Mouse (Mus musculus) left cerebral cortex, postnatal 25 days (tissue): Measurements from ENCODE around the gene Lrrc71. TPM values are rescaled to one million over a fixed set of nuclear protein-coding genes. Genes with fewer than 3 reads are reported as not detected.

Experiments
- DNase-seq, 2 experiments: peaks; one replicate each; pipeline ENCODE4 v3.0.0; 2022; ENCODE audit warnings: low spot score in 2 of 2, mixed read lengths in 1 of 2
- intact Hi-C: fragments of 180-260 bp; cut with DNase I; formaldehyde crosslinking; loops from one replicate; pipeline ENCODE4 v1.15.1; 2025
- total RNA-seq, 2 experiments: library from RNA; stranded (reverse); gene quantifications; 2 replicates each; pipeline ENCODE4 v1.2.3; 2021

The Lrrc71 gene
- total RNA-seq, 2 experiments from 2014 or later = 0.23 to 0.69 TPM

DNA sequence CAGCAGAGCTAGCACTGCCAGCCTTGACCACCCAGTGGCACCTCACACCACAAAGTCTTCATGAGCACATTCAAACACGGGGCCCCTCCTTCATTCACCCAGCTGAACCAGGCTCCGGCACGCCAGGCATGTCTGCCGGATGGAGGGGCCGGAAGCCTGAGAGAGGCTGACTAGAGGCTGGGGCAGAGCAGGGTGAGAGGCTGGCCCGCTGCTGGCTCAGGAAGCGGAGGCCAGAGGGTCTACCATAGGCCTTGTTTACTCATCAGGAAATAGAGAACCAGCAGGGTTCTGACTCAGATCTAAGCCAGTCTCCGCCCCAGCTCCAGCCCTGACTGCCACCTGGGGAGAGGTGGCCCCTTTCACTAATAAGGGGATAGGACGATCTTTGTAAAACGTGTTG, 16.7 kb upstream of the Lrrc71 start:
- intact Hi-C loops = no loop called here
- no peak for DNase-seq

DNA sequence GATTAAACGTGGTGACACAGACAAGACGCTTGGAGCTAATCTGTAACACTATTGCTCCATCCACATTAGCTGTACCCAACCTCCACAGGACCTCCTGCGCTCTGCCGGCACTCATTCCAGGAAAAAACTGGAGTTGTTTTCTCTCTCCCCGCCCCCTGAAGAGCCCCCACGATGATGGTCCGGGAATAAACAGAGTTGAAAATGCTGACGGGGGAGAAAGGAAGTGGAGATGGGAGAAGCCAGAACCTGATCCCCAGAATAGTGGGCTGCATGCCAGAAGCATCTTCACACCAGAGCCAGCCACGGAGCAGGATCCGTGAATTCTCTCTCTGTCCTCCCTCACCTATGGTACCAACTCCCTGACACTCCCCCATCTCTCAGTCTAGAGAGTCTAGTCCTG, 16.1 kb upstream of the Lrrc71 start:
- DNase-seq = peak in 1 of 2 experiments; percentile 25
- intact Hi-C loops = no loop called here

DNA sequence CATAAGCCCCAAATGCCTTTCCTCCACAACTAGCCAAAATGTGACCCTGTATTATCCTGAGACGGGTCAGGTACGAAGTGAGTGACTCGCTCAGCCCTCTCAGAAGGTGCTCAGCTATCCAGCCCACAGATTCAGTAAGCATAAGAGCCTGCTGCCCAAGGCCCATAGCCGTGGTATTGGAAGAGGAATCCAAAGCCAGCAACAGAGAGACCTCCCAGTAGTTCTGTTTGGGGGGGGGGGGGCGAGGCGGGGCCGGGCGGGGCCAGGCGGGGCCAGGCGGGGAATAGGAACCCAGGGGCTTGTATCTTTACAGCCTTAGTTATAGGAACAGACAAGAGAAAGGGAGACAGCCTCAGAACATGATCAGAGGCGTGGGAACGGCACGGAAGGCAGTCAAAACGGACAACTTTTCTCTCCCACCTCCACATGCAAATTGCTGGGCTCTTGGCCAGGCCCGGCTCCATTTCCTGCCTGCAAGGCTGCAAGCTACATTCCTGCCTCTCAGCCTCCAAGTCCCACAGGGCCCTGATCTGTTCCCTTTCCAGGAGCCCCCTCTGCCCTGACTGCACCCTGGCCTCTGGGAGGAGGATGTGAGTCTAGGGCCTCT, 15.4 kb upstream of the Lrrc71 start:
- DNase-seq = peak; percentile 74 to 94
- intact Hi-C loops = no loop called here

DNA sequence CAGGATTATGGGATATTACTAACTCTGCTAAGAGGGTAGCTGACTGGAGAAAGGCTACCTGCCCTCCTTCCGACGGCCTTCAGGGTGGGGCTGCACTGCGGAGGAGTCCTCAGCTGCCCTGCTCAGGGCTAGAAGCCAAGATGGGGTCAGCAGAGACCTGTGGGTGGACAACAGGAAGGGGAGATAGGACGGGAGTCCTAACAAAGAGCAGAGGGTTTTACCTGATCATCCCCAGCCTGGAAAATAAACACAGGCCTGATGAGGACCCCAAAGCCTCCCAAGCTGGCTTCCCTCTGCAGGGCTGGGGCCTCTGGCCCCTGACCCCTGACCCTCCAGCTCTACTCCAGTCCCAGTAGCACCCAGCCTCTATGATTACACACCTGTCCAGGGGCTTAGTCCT, 14.8 kb upstream of the Lrrc71 start:
- intact Hi-C loops = no loop called here
- DNase-seq = no peak

DNA sequence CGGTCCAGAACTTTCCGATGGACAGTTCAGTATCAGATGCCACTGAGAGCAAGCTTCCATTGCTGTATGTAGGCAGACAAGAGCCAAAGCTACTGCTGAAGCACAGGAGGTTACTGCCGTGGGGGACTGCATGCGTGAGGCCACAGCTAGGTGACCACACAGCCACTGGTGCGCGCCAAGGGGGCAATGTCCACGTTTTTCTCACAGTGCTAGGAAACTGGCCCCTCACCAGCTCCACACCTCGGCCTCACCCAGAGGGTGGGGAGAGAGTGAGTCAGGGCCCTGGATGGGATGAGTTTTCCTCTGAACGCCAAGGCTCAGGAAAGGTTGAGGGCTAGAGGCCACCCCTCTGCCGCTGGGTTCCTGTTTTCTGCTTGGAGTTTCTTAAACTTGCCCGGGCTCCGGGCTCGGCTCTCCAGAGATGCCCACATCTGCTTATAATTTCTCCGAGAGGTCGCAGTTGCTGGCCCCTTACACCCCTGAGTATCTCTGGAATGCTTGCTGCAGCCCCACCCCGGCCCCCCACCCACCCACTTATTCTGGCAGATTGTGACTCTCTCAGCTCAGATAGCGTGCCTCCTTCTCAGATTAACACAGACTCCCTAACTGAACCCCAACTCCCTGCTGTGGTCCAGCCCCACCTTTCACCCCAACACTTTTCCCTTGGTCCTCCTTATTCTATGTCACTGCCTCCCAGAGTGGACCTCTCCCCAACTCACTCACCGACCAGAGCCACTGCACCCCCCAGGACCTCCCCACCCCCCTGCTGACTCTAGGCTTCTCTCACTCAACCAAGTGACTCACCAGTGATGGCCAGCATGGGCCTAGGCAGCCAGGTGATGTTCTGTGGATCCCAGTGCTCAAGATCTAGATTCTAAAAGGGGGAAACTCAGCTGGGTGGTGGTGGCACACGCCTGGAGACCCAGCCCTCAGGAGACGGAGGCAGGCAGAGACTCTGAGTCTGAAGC, 13.3 kb upstream of the Lrrc71 start:
- DNase-seq = no peak
- intact Hi-C loops = no loop called here

DNA sequence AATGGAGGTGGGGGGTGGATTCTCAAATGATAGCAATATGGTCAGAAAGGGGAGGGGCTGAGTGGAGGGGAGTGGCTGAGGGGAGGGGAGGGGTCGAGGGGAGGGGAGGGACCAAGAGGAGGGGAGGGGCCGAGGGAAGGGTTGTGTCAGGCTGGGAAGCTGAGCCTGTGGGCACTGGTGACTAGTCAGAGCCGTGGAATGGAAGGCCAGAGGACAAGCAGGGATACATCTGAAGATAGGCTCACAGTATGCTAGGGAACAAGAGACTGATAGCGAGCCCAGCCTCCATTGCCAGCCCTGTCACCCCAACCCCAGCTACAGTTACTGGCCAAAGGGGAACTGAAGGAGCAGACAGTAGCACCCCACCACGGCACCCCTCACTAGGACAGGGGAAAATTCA, 10.2 kb upstream of the Lrrc71 start:
- no peak for DNase-seq
- intact Hi-C loops = no loop called here

DNA sequence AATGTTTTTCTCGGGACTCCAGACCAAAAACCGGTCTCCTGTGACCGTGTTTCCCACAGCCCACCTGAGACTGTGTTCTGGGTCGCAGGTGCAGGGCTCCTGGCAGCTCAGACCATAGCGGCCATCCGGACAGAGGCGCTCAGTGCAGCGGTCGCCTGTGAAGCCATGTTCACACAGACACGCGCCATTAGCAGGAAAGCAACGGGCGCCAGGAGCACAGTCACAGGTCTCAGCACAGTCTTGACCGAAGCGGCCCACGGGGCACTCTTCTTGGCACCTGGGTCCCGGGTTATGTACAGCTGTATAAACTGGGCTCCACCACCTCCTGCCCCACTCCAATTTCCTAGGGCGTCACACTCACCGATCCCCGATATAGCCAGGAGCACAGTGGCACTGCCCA, 8.1 kb upstream of the Lrrc71 start:
- no peak for DNase-seq
- intact Hi-C loops = loop anchor here (1.0 to 2.0 kb wide), 2 partner anchors 13 to 60 kb away; no protein-coding TSS in a partner anchor

DNA sequence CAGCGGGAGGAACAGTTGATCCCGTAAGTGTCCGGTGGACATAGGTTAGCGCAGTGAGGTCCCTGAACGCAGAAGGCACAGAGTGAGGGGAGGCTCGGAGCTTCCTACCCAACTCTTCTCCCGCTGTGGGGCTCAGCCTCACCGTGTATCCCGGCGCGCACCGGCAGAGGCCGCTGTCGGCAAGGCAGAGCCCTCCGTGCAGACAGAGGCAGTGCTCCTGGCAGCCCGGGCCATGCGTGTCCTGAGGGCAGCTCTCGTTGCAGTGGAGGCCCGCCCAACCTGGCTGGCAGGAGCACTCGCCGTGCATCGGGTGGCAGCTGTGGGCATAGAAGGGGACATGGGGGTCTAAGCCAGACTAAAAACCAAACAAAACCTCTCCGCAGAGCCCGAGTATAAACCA, 7.5 kb upstream of the Lrrc71 start:
- intact Hi-C loops = loop anchor here (1.0 to 2.0 kb wide), 2 partner anchors 13 to 61 kb away; no protein-coding TSS in a partner anchor
- DNase-seq = peak; percentile 82 to 86

DNA sequence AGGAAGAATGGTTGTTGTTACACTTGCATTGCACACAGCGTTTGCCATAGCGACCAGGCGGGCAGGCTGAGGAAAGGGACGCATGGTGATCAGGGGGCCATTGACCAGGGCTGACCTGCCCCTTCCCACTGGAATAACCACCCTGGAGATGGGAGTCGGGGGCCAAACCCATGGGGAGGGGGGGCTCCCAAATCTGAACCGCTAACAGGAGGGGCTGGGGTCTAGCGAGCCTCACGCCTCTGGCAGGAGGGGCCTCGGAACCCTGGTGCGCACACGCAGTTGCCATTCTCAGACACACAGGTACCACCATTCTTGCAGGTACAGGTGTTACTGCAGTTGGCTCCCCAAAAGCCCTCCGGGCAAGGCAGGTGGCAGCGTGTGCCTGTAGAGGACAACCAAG, 5.4 kb upstream of the Lrrc71 start:
- no peak for DNase-seq
- intact Hi-C loops = no loop called here

DNA sequence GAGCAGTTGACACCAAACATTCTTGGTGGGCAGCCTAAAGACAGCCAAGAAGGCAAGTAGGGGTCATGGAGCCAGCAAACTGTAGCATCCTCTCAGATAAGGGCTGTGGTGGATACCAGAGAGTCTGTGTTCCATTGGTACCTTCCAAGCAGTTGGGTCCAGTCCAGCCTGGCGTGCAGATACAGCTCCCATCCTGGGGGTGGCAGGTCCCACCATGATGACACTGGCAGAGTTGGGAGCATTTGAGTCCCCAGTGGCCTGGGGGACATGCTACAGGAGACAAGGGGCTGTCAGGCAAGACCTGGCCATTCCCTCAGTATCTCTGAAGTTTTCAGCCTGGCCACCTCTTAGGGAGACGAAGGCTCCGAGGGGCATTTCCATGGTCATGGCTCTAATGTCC, 4.1 kb upstream of the Lrrc71 start:
- intact Hi-C loops = no loop called here
- no peak for DNase-seq

DNA sequence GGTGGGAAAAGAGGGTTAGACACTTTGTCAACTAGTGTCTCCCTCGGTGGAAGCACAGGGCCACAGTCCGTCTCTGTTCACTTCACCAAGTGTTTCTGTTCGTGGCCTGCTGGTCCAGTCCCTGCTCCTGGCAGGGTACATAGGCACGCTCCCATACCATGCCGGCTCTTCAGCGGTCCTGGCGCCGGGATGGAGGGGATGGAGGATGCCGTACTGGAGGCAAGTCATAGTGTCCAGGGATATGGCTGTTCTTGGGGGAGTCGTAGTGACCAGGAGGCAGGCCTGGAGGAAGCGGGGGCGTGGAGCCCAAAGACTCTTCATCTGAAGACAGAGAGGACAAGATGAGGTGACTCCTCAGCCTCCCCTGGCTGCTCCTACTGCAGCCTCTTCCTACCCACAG, 1.6 kb upstream of the Lrrc71 start:
- no peak for DNase-seq
- intact Hi-C loops = no loop called here

DNA sequence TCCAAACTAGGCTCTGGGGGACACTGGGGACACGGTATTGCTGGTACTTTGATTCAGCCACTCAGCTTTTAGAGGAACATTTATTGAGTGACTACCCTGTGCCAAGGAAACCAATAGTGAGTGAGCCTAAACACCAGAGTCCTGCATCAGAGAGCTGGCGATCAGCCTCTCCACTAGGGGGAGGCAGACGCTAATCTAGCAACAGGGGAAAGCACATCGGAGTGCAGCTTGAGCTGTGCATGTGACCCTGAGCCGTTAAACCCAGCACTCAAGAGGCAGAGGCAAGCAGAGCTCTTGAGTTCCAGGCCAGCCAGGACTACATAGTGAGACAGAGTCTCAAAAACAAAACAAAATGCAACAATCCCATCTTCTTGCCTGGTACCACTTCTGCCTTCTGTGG, 611 bp upstream of the Lrrc71 start:
- intact Hi-C loops = no loop called here
- DNase-seq = peak; percentile 53 to 68

DNA sequence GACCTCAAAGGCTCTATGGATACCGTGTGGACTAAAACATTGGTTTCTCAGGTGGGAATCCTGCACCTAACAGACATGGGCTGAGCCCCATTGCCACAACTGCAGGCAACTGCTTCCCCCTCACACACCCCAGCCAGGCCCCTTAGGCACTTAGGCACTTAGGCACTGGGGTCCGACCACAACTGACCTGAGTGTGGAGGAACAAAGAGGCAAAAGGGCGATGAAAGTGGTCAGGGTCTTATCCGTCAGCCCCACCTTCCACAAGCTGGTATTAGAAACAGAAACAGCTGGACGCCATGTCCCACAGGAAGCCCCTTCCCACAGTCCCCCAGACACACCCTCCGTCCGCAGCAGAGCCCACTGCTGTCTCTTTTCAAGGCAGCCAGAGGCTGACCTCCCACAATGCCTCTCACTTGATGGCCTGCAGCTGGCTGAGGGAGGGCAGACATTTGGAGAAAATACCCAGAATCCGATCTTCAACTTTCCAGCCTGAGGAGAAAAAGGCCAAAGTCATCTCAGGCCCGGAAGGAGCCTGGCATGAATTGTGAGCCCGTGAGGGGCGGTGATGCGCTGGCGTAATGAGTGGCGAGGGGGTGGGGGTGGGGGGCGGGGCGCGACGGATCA, 3.3 kb downstream of the Lrrc71 start:
- intact Hi-C loops = no loop called here
- no peak for DNase-seq

DNA sequence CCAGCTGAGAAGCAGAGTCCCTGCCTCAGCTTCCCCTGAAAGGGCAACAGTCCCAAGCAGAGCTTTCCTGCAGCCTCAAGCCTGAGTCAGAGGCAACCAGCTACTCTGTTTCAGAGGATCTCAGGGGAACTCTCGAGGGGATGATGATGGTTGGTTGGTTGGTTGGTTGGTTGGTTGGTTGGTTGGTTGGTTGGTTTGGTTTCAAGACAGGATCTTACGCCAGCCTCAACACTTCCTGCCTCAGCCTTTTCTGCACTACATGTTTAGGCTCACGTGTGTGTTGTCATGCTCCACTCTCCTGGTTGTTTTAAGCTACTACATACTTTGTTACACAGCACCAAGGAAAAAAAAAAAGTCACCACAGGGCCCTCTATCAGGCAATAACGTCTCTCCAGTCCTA, 4.5 kb downstream of the Lrrc71 start:
- DNase-seq = no peak
- intact Hi-C loops = no loop called here

DNA sequence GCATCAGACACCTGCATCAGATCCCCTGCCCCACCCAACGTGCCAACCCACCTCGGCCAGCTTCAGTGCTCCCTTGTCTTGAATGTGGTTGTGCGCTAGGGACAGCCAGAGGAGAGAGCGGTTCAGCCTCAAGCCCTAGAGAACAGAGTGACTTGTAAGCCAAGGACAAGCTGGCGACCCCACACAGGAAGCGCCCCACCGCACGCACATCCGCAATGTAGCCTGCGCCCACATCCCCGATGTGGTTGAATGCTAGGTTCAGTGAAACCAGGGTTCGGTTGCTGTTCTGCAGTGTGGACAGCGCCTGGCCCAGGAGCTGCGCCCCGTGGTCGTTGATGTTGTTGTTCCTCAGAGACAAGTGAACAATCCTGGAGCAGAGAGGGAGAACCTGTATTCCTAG, 5.7 kb downstream of the Lrrc71 start:
- no peak for DNase-seq
- intact Hi-C loops = no loop called here

DNA sequence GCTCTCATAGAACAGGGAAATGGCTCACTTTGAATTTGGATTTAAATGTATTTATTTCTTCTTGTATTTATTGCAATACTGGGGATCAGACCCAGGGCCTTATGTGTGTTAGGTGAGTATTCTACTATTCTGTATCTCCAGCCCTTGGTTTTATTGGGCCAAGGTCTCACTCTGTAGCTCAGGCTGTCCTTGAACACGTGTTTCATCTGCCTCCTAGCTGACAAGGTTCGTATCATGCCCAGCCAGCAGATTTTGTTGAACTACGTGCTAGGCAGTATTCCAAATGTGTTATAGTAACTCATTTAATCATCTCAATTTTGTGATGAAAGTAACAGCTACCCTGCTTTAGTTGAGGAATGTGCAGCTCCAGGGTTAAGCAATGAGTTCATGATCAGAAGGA, 6.4 kb downstream of the Lrrc71 start:
- no peak for DNase-seq
- intact Hi-C loops = no loop called here

DNA sequence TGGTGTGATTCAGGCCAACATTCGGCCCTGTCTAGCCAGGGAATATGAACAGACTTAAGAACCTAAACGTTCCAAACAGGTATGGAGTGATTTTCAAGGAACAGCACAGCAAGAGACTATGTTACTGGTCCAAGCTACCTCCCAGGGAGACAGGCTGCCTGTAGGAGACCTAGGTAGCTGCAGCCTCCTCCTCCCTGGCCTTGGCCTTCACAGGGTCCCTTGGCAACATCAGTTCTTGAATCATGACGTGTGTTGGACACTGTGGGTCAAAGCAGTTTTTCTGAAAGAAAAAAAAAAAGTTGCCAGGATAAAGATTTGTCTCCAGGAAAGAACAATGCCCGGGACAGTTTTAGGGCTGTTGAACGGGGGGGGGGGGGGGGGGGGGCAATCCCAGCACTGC, 9.5 kb downstream of the Lrrc71 start:
- DNase-seq = no peak
- intact Hi-C loops = no loop called here

DNA sequence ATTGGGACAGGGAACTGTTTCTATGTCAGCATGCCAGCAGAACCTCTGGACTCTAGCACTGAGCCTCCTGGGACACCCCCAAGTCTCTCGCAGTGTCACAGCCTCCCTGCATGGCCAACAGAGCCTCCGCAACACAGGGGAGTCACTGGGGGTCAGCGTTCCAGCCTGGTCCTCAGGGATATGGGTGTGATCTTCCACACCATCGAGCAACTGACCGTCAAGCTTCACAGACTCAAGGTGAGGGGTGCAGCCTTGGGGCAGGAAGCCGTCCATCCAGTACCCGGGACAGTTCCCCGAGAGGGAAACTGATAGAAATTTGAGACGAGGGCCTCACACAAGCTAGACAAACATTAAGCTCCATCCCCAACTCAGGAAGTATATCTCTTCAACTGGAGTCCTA, 13.1 kb downstream of the Lrrc71 start:
- intact Hi-C loops = no loop called here
- no peak for DNase-seq

DNA sequence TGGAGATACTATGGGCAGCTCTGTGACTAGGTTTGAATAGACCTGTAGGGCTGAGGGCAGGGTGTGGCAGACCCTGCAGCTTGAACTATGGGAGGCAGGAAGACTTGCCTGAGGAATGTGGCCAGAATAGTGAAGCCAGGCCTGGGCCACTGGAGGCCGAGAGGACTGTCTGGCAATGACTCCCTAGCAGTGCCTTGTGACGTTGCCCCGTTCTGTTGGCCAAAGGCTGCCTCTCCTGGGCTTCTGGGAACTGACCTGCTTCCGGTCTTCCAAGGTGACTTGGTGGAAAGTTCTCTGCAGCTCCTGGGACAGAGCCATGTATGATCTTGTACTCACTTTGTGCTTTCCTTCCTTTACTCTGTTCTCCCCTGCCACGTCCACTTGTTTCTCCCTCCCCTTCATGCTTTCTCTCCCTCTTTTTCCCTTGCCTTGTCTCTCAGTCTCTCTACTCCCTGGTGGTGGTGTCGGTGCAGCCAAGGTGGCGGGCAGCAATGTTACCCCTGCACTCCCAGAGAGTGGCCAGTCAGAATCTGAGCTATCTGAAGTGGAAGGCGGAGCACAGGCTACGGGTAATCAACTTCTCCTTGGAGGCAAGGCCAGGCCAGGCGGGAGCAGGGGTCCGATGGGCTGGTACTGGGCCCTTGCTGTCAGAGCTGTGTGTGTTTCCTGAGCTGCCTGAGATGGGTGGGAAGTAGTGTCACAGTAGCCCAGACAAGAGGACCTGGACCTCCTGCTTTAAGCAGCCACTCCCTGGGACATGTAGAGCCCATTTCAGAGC, 14.3 kb downstream of the Lrrc71 start:
- no peak for DNase-seq
- intact Hi-C loops = no loop called here

DNA sequence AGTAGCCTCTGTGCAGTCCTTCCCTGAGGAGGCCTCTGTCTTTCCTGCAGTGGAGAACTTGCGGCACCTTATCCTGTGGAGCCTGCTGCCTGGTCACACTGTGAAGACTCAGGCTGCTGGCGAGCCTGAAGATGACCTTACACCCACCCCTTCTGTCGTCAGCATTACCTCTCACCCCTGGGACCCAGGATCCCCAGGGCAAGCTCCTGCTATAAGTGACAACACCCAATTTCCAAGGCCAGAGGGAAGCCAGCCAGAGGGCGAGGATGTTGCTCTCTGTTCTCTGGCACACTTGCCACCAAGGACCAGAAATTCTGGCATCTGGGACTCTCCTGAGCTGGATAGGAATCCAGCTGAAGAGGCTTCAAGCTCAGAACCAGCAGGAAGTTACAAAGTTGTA, 15.3 kb downstream of the Lrrc71 start:
- DNase-seq = no peak
- intact Hi-C loops = no loop called here
